Mouse (Mus musculus) retina, embryonic 14.5 days (tissue): ENCODE measurements around the gene Paqr9.

ENCODE experiments used
- DNase-seq: peaks from one replicate; pipeline ENCODE4 v3.0.0-alpha.2; 2015; ENCODE audit warnings: low spot score

Gene Paqr9

GRCm38 (mm10) chr9:95578366-95578895, 19.0 kb downstream of the Paqr9 start:
- no peak for DNase-seq

GRCm38 (mm10) chr9:95581021-95581757, 21.7 kb downstream of the Paqr9 start:
- DNase-seq, result no peak

DNA sequence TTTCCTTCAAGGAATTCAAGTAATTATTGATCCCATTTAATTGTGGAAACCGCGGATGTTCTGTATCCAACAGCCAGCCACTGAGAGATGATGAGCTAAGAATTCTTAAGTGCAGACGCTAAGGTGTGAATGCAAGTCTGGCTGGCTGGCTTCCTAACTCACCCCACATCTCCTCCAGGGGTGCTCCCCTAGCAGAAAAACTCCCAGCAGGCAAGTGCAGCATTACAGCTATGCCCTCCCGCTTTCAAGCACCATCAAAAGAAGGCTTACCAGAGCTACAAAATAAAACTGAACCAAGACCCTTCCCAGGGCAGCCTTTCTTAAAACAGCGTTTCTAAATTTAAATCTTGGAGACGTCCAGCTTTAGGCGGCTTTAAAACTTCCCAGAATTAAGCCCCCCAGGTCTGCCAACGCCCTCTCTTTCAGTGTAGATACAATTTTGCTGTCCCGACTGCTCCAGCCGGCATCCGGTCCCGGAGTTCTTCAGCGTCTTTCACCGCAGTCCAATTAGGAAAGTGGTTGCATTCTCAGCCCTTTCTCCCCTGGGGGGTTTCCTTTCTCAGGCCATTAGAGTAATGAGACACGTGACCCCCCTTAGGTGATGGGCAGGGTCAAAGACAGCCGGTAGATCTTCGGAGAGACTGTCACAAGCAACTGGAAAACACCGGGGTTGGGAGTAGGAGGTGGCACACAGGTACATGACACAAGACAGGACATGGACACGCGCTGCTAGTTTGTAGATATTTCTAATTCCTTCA, 22.5 kb downstream of the Paqr9 start:
- DNase-seq, result peak; percentile 54

GRCm38 (mm10) chr9:95582555-95582954, 23.1 kb downstream of the Paqr9 start:
- DNase-seq, result no peak

- no peak for DNase-seq
Measured at GRCm38 (mm10) chr9:95586046-95586445, 26.6 kb downstream of the Paqr9 start.

DNA sequence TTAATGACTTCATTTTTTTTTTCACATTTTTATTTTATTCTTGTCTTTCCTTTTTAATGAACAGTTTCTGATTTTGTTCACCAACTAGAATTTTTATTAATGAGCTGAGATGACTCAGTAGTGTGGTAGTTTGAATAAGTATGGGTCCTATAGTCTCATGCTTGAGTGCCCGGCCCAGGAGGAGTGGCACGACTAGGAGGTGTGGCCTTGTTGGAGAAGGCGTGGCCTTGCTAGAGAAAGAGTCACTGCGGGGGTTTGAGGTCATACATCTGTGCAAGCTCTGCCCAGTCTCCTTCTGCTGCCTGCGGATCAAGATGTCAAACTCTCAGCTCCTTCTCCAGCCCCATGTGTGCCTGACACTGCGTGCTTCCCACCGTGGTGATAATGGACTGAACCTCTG, 28.6 kb downstream of the Paqr9 start:
- no peak for DNase-seq

GRCm38 (mm10) chr9:95594291-95594690, 34.8 kb downstream of the Paqr9 start:
- DNase-seq, result no peak

DNA sequence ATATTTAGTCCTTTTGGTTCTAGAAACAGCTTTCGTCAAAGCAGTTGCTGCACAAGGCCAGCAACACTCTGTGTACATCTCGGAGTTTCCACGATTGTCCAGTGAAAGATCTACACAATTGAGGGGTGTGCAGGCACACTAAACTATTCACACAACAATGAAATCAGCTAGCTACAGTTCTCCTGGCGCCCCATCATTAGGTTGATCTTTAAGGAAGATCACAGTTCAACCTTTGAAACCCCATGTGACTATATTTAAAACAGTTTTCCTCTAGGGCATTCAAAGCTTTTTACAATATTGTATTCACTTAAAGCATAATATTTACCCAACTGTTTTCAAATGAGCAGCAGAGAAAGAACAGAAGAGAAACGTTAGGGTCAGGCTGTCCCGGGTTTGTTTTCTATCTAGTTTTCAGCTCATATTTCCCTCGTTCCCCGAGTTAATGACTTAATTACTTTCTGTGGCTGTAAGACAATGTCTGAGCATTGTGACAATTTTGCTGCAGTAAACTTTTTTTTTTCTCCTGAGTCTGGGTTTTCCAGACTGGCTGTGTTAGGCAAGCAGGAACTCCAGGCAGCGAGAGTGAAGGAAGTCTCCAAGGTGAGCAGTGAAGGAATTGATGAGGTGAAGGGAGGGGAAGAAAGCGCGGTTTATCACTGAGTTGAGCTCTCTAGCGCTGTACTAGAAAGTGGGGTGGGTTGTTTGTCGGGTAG, 38.2 kb downstream of the Paqr9 start:
- no peak for DNase-seq

DNA sequence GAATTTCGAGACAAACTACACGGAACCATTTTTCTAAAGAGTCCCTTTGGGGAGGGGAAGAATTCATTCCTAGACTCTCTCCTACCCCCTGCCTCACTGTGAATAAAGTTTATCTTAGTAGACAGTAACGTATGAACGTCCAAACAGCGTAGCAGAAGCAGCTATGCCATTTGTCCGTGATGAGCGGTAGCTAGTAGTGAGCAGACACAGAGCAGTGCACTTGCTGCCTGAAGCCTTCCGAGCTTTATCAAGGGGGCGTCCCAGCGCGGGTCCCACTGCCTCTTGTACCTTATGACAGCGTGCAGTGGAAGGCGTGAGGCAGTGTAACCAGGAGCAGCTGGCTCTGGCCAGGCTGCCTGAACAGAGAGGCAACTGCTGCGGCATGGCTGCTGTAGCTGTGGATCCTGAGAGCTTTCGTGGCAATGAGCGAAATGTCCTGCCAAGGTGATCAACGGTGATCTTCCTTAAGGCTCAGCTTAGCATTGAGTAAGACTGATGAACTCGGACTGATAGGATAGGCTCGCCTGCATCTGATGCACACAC, 38.8 kb downstream of the Paqr9 start:
- no peak for DNase-seq

DNA sequence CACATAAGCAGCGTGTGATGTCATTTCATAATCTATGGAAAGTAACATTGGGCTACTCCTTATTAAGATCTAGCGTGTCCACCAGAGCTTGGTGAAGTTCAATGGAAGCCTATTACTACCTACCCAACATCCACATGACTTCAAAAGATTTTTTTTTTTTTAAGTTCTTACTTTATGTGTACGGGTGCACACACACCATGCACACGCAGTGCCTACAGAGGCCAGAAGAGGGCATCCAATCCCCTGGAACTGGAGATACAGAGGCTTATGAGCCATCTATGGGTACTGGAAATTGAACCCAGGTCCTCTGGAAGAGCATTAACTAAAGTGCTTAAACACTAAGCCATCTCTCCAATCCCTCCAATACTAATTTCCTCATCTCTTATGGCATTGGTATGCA, 39.9 kb downstream of the Paqr9 start:
- no peak for DNase-seq

- DNase-seq, result no peak
Measured at GRCm38 (mm10) chr9:95602849-95603248, 43.4 kb downstream of the Paqr9 start.

DNA sequence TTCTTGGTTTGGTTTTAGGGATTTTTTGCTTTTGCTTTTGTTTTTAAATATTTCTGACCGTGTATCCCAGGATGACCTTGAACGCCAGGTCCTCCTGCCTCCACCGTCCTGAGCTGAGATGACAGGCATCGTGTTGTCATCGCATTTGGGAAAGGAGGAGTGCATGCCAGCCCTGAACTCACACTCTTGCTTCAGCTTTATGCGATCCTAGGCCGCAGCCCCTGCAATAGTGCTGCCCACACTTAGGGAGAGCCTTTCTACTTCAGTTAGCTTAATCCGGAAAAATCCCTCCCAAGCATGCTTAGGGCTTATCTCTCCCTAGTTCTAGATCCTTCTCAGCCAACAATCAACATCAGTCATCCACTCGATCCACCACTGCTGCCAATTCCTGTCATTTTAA, 43.9 kb downstream of the Paqr9 start:
- no peak for DNase-seq

GRCm38 (mm10) chr9:95607196-95607595, 47.7 kb downstream of the Paqr9 start:
- no peak for DNase-seq

DNA sequence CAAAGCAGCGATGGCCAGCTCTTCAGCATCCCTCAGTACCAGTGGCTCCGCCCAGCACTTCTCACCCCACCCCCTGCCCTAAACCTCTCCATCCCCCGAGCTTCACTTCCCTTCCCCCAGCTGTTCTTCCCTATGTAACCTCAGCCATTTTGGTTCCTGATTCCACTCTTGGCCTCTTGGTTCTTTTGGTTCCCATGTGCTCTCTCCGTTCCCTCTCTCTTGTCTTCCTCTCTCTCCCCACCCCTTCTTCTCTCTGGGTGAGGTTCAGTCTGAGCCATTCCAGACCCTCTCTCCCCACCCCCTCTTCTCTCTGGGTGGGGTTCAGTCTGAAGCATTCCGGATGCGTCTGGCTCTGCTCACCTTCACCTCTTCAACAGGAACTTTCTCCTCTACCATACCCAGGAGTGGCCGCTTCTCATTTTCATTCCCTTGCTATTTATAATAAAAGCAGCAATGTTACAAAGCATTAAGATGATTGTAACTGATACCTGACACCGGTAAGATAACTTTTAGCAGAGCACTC, 52.9 kb downstream of the Paqr9 start:
- no peak for DNase-seq

DNA sequence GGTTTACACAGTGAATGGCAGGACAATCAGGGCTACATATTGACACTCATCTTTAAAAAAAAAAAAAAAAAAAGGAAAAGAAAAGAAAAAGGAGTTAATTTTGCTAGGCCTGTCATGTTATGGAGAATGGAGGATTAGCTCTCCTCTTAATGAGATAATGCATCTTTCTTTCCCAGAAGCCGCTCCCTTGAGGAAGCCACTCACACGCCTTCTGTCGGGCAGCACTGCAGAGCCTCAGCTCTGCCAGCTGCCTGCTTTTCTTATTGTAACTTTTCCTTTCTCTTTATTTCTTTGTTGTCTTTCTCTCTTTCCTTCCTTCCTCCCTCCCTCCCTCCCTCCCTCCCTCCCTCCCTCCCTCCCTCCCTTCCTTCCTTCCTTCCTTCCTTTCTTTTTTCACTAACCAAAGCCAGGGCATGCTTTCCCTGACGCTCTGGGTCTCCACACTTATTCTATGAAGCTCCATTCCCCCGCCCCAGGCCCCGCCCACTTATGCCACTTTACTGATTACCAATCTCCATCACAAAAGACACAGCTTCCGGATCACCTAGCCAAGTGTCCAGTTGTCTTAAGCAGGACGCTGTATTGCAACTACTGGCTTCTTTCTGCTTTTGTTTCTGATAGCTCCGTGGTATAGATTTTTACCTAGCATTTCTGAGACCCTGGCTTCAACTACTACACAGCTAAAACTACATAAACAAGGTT, 54.1 kb downstream of the Paqr9 start:
- peak; percentile 53 for DNase-seq

GRCm38 (mm10) chr9:95614861-95615615, 55.6 kb downstream of the Paqr9 start:
- DNase-seq, result no peak

- no peak for DNase-seq
Measured at GRCm38 (mm10) chr9:95615961-95616360, 56.5 kb downstream of the Paqr9 start.
